Mouse (Mus musculus) bone marrow macrophage, adult 2 months (primary cell): Measurements from ENCODE around the gene Rbm24.

Experiments
- CTCF ChIP-seq: IDR thresholded peaks from 2 replicates; pipeline ENCODE4 v1.5.1; 2012; ENCODE audit warnings: low read depth, mild to moderate bottlenecking, low read length, moderate library complexity
- POLR2A ChIP-seq: IDR thresholded peaks from 2 replicates; pipeline ENCODE4 v1.6.1; 2012; ENCODE audit warnings: mild to moderate bottlenecking, low read depth, low read length, borderline replicate concordance

DNA sequence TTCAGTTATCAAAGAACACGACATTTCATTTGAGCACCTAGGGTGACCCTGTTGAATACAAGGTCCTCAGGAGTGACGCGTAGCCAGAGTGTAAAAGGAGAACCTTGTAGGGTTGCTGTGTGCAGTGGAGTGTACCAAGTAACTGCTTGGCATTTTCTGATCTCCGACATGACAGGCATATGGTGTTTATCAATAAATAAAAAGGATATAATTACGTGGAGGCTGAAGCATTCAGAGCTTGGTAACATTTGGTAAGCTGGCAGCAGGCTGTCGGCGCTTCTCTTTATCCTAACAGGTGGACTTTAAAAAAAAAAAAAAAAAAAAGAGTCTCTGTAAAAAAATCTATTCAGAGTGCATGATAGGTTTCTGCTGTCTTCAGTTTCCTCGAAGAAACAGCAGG is 30.8 kb upstream of the Rbm24 start:
- TF ChIP-seq POLR2A, result no peak
- no peak for TF ChIP-seq CTCF
